Mouse (Mus musculus) stomach, postnatal 0 days (tissue): Measurements from ENCODE around the gene Cacna1i. TPM values are rescaled to one million over a fixed set of nuclear protein-coding genes. Genes with fewer than 3 reads are reported as not detected.

Source experiments
- ATAC-seq: fragments of 200-750 bp; cut with Nextera tagmentation; 2 replicates; pipeline ENCODE4 v1.8.0; 2017; ENCODE audit not compliant: low FRiP score, low TSS enrichment
- DNase-seq: peaks from one replicate; pipeline ENCODE4 v3.0.0-alpha.2; 2016; ENCODE audit warnings: low spot score
- H3K27ac ChIP-seq: fragments of 300-500 bp; sonication (generic); replicated peaks from 2 replicates; pipeline ENCODE4 v1.5.1; 2014; ENCODE audit warnings: mild to moderate bottlenecking, control low read depth
- H3K27me3 ChIP-seq: fragments of 300-500 bp; sonication (generic); 2 replicates; pipeline ENCODE4 v1.6.1; 2014; ENCODE audit warnings: low read length; ENCODE audit not compliant: control insufficient read depth, insufficient read depth
- H3K36me3 ChIP-seq: fragments of 300-500 bp; sonication (generic); 2 replicates; pipeline ENCODE4 v1.6.1; 2014; ENCODE audit warnings: low read length, mixed read lengths; ENCODE audit not compliant: control insufficient read depth, insufficient read depth
- H3K4me1 ChIP-seq: fragments of 300-500 bp; sonication (generic); replicated peaks from 2 replicates; pipeline ENCODE4 v1.6.1; 2014; ENCODE audit warnings: antibody characterized with exemption; ENCODE audit not compliant: control insufficient read depth, insufficient read depth
- H3K4me2 ChIP-seq: fragments of 300-500 bp; sonication (generic); replicated peaks from 2 replicates; pipeline ENCODE4 v1.6.1; 2014; ENCODE audit warnings: low read depth, mild to moderate bottlenecking, control low read depth, moderate library complexity
- H3K4me3 ChIP-seq: fragments of 300-500 bp; sonication (generic); 2 replicates; pipeline ENCODE4 v1.5.1; 2014; ENCODE audit warnings: low read depth, low read length, control low read depth
- H3K9ac ChIP-seq: fragments of 300-500 bp; sonication (generic); 2 replicates; pipeline ENCODE4 v1.6.1; 2014; ENCODE audit warnings: mild to moderate bottlenecking, low read length, control low read depth, mixed read lengths
- H3K9me3 ChIP-seq: fragments of 300-500 bp; sonication (generic); 2 replicates; pipeline ENCODE4 v1.6.1; 2016; ENCODE audit warnings: low read length; ENCODE audit not compliant: control insufficient read depth
- CTCF ChIP-seq: IDR thresholded peaks from 2 replicates; pipeline ENCODE4 v1.5.1; 2016; ENCODE audit warnings: antibody characterized with exemption, low read depth, mild to moderate bottlenecking, moderate library complexity
- EP300 ChIP-seq: optimal IDR thresholded peaks from 2 replicates; pipeline ENCODE3; 2016; ENCODE audit warnings: antibody characterized with exemption
- WGBS: fragments of 180-500 bp; shearing (Covaris S2); extraction: QIAGEN DNeasy Blood & Tissue Kit; methylation state at CpG from one replicate; pipeline ENCODE4 v1.1.7; 2014; 5-methylcytosine and 5-hydroxymethylcytosine counted together
- polyA plus RNA-seq: library from polyadenylated mRNA; unstranded; fragments of >200 nt; fragmentation: Nextera tagmentation; extraction: Ambion mirVana; gene quantifications from 2 replicates; pipeline ENCODE4 v1.2.1, GENCODE M21; 2015

Cacna1i gene
- polyA plus RNA-seq, 1 experiment from 2014 or later: not detected

- no peaks in the 10 kb centered on the region for H3K27me3 ChIP-seq
- no peak overlapping the region for H3K4me3 ChIP-seq
- no peaks in the 10 kb centered on the region for H3K36me3 ChIP-seq
- 56% methylated on average over 5 of the region's 5 CpGs for WGBS
- no peak for TF ChIP-seq EP300
- no peak for TF ChIP-seq CTCF
- H3K9me3 ChIP-seq: no peaks in the 10 kb centered on the region
- no peak for ATAC-seq
- no peak overlapping the region for H3K27ac ChIP-seq
- no peaks in the 10 kb centered on the region for H3K4me1 ChIP-seq
- H3K9ac ChIP-seq: no peak overlapping the region
- no peak overlapping the region for H3K4me2 ChIP-seq
- DNase-seq: no peak
These were observed 8.8 kb upstream of the Cacna1i start for GRCm38 (mm10) chr15:80278121-80278759.

GRCm38 (mm10) chr15:80279053-80279452 is 8.0 kb upstream of the Cacna1i start:
- Histone ChIP-seq H3K36me3 (no peaks in the 10 kb centered on the region), H3K27ac (no peak overlapping the region), H3K9me3 (no peaks in the 10 kb centered on the region), H3K4me1 (no peaks in the 10 kb centered on the region), H3K9ac (no peak overlapping the region), H3K27me3 (no peaks in the 10 kb centered on the region), H3K4me2 (no peak overlapping the region), H3K4me3 (no peak overlapping the region)
- 82% methylated on average over 2 of the region's 2 CpGs for WGBS
- ATAC-seq: no peak
- TF ChIP-seq EP300: no peak
- TF ChIP-seq CTCF: no peak
- DNase-seq: no peak

- 23% methylated on average over 6 of the region's 6 CpGs for WGBS
- DNase-seq: peak; percentile 55
- no peak overlapping the region for H3K27ac ChIP-seq
- H3K27me3 ChIP-seq: no peaks in the 10 kb centered on the region
- H3K36me3 ChIP-seq: no peaks in the 10 kb centered on the region
- TF ChIP-seq EP300: no peak
- peak; percentile 76 for TF ChIP-seq CTCF
- no peak overlapping the region for H3K4me3 ChIP-seq
- no peaks in the 10 kb centered on the region for H3K4me1 ChIP-seq
- no peak overlapping the region for H3K9ac ChIP-seq
- no peak for ATAC-seq
- no peak overlapping the region for H3K4me2 ChIP-seq
- H3K9me3 ChIP-seq: no peaks in the 10 kb centered on the region
These were observed 6.4 kb upstream of the Cacna1i start for GRCm38 (mm10) chr15:80280646-80281045.

GRCm38 (mm10) chr15:80288036-80288435 is 998 bp downstream of the Cacna1i start:
- Histone ChIP-seq H3K4me1 (no peaks in the 10 kb centered on the region), H3K9me3 (no peaks in the 10 kb centered on the region), H3K36me3 (no peaks in the 10 kb centered on the region), H3K27me3 (peaks cover 9% of the 10 kb centered on the region; the same call in 1 of the 2 replicates), H3K27ac (no peak overlapping the region), H3K9ac (no peak overlapping the region), H3K4me3 (peak overlapping the region; percentile 26), H3K4me2 (peak overlapping the region; percentile 57)
- TF ChIP-seq EP300 (no peak), CTCF (no peak)
- 5% methylated on average over 23 of the region's 23 CpGs for WGBS
- DNase-seq: no peak
- ATAC-seq: no peak

GRCm38 (mm10) chr15:80289436-80289835 is 2.4 kb downstream of the Cacna1i start:
- H3K4me2 ChIP-seq: no peak overlapping the region
- no peaks in the 10 kb centered on the region for H3K36me3 ChIP-seq
- 13% methylated on average over 10 of the region's 10 CpGs for WGBS
- TF ChIP-seq CTCF (peak; percentile 74), EP300 (no peak)
- H3K27ac ChIP-seq: no peak overlapping the region
- no peak overlapping the region for H3K4me3 ChIP-seq
- H3K27me3 ChIP-seq: peaks cover 9% of the 10 kb centered on the region; the same call in 1 of the 2 replicates
- no peaks in the 10 kb centered on the region for H3K9me3 ChIP-seq
- H3K9ac ChIP-seq: no peak overlapping the region
- DNase-seq (peak; percentile 81), ATAC-seq (0 out of 2 replicates have a peak, but pooled peaks have one; percentile 17)
- no peaks in the 10 kb centered on the region for H3K4me1 ChIP-seq

- ATAC-seq: no peak
- H3K4me2 ChIP-seq: no peak overlapping the region
These were observed 10.1 kb downstream of the Cacna1i start for GRCm38 (mm10) chr15:80297146-80297545.

More at GRCm38 (mm10) chr15:80297146-80297545, 10.1 kb downstream of the Cacna1i start:
- no peaks in the 10 kb centered on the region for H3K27me3 ChIP-seq
- DNase-seq: no peak
- no peak overlapping the region for H3K4me3 ChIP-seq
- H3K4me1 ChIP-seq: no peaks in the 10 kb centered on the region
- H3K36me3 ChIP-seq: no peaks in the 10 kb centered on the region
- 0 out of 2 replicates have a peak, but pooled peaks cover 4% of the 10 kb centered on the region for H3K9me3 ChIP-seq
- peak; percentile 38 for TF ChIP-seq CTCF
- TF ChIP-seq EP300: no peak
- H3K9ac ChIP-seq: no peak overlapping the region
- 92% methylated on average over 1 of the region's 1 CpGs for WGBS
- H3K27ac ChIP-seq: no peak overlapping the region
